Mouse (Mus musculus) embryonic facial prominence, embryonic 11.5 days (tissue): Measurements from ENCODE around the gene Kcnd3. TPM values are rescaled to one million over a fixed set of nuclear protein-coding genes. Genes with fewer than 3 reads are reported as not detected.

Source experiments
- ATAC-seq: fragments of 200-750 bp; cut with Nextera tagmentation; replicated peaks from 2 replicates; pipeline ENCODE4 v1.8.0; 2017; ENCODE audit warnings: low read depth; ENCODE audit not compliant: insufficient number of reproducible peaks, low FRiP score, low TSS enrichment
- DNase-seq: peaks from one replicate; pipeline ENCODE4 v3.0.0-alpha.2; 2015; ENCODE audit warnings: low spot score
- H3K27ac ChIP-seq: fragments of 300-500 bp; sonication (generic); replicated peaks from 2 replicates; pipeline ENCODE4 v1.5.1; 2014; ENCODE audit warnings: mild to moderate bottlenecking, low read depth, low read length, control low read depth
- H3K27me3 ChIP-seq: fragments of 300-500 bp; sonication (generic); 2 replicates; pipeline ENCODE4 v1.6.1; 2014; ENCODE audit warnings: mild to moderate bottlenecking, low read length, moderate library complexity, mixed read lengths; ENCODE audit not compliant: control insufficient read depth, insufficient read depth
- H3K36me3 ChIP-seq: fragments of 300-500 bp; sonication (generic); replicated peaks from 2 replicates; pipeline ENCODE4 v1.6.1; 2014; ENCODE audit warnings: low read depth, mild to moderate bottlenecking, low read length, moderate library complexity, mixed read lengths; ENCODE audit not compliant: control insufficient read depth, insufficient read depth
- H3K4me1 ChIP-seq: fragments of 300-500 bp; sonication (generic); 2 replicates; pipeline ENCODE4 v1.6.1; 2014; ENCODE audit warnings: low read length, mixed read lengths; ENCODE audit not compliant: control insufficient read depth, insufficient read depth
- H3K4me2 ChIP-seq: fragments of 300-500 bp; sonication (generic); 2 replicates; pipeline ENCODE4 v1.6.1; 2014; ENCODE audit warnings: low read depth, mild to moderate bottlenecking, control low read depth, low read length, moderate library complexity
- H3K4me3 ChIP-seq: fragments of 300-500 bp; sonication (generic); 2 replicates; pipeline ENCODE4 v1.5.1; 2014; ENCODE audit warnings: low read depth, low read length, control low read depth
- H3K9ac ChIP-seq: fragments of 300-500 bp; sonication (generic); replicated peaks from 2 replicates; pipeline ENCODE4 v1.6.1; 2014; ENCODE audit warnings: mild to moderate bottlenecking, control low read depth, low read length
- H3K9me3 ChIP-seq: fragments of 300-500 bp; sonication (generic); replicated peaks from 2 replicates; pipeline ENCODE4 v1.6.1; 2016; ENCODE audit warnings: mild to moderate bottlenecking, low read length, inconsistent platforms, mixed read lengths; ENCODE audit not compliant: control insufficient read depth
- WGBS: fragments of 180-500 bp; shearing (Covaris S2); extraction: QIAGEN DNeasy Blood & Tissue Kit; methylation state at CpG from one replicate; pipeline ENCODE4 v1.1.7; 2014; 5-methylcytosine and 5-hydroxymethylcytosine counted together
- polyA plus RNA-seq: library from polyadenylated mRNA; unstranded; fragments of >200 nt; fragmentation: Nextera tagmentation; extraction: Ambion mirVana; gene quantifications from 2 replicates; pipeline ENCODE4 v1.2.1, GENCODE M21; 2014

Kcnd3 gene
- polyA plus RNA-seq, 1 experiment from 2014 or later: 0.59 TPM

GRCm38 (mm10) chr3:105710246-105710645 lies 258.1 kb downstream of the Kcnd3 start:
- H3K4me1 ChIP-seq: peaks cover 6% of the 10 kb centered on the region
- H3K27me3 ChIP-seq: no peaks in the 10 kb centered on the region; the same call in 1 of the 2 replicates
- ATAC-seq (no peak), DNase-seq (no peak)
- H3K4me3 ChIP-seq: no peak overlapping the region
- no peak overlapping the region for H3K9ac ChIP-seq
- no peak overlapping the region for H3K4me2 ChIP-seq
- no peaks in the 10 kb centered on the region for H3K9me3 ChIP-seq
- no peaks in the 10 kb centered on the region for H3K36me3 ChIP-seq
- 84% methylated on average over 6 of the region's 6 CpGs for WGBS
- no peak overlapping the region for H3K27ac ChIP-seq

GRCm38 (mm10) chr3:105711741-105712140 lies 259.6 kb downstream of the Kcnd3 start:
- H3K27me3 ChIP-seq: no peaks in the 10 kb centered on the region
- H3K9ac ChIP-seq: no peak overlapping the region
- no peaks in the 10 kb centered on the region for H3K9me3 ChIP-seq
- H3K4me3 ChIP-seq: no peak overlapping the region
- ATAC-seq: no peak
- no peak for DNase-seq
- H3K4me1 ChIP-seq: peaks cover 6% of the 10 kb centered on the region
- no peaks in the 10 kb centered on the region for H3K36me3 ChIP-seq
- no peak overlapping the region for H3K27ac ChIP-seq
- WGBS: 59% methylated on average over 7 of the region's 7 CpGs
- no peak overlapping the region for H3K4me2 ChIP-seq

- H3K9me3 ChIP-seq: no peaks in the 10 kb centered on the region
- H3K27me3 ChIP-seq: no peaks in the 10 kb centered on the region
- H3K36me3 ChIP-seq: no peaks in the 10 kb centered on the region
- peaks cover 6% of the 10 kb centered on the region for H3K4me1 ChIP-seq
- H3K4me2 ChIP-seq: no peak overlapping the region
- no peak overlapping the region for H3K4me3 ChIP-seq
- ATAC-seq: no peak
- no peak for DNase-seq
- H3K9ac ChIP-seq: no peak overlapping the region
- H3K27ac ChIP-seq: no peak overlapping the region
Observed at GRCm38 (mm10) chr3:105712827-105713226, 260.7 kb downstream of the Kcnd3 start.

GRCm38 (mm10) chr3:105714091-105714819 lies 262.1 kb downstream of the Kcnd3 start:
- peak; percentile 65 for ATAC-seq
- 3% methylated on average over 8 of the region's 8 CpGs for WGBS
- peak; percentile 77 for DNase-seq
- Histone ChIP-seq H3K4me2 (0 out of 2 replicates have a peak overlapping the region, but pooled peaks have one; percentile 6), H3K27me3 (no peaks in the 10 kb centered on the region), H3K36me3 (no peaks in the 10 kb centered on the region), H3K4me3 (no peak overlapping the region), H3K27ac (0 out of 2 replicates have a peak overlapping the region, but pooled peaks have one; percentile 56), H3K9me3 (no peaks in the 10 kb centered on the region), H3K4me1 (peaks cover 6% of the 10 kb centered on the region), H3K9ac (no peak overlapping the region)

GRCm38 (mm10) chr3:105714820-105715167 lies 262.7 kb downstream of the Kcnd3 start:
- H3K36me3 ChIP-seq: no peaks in the 10 kb centered on the region
- no peaks in the 10 kb centered on the region for H3K27me3 ChIP-seq
- DNase-seq (no peak), ATAC-seq (no peak)
- H3K27ac ChIP-seq: no peak overlapping the region
- no peak overlapping the region for H3K4me2 ChIP-seq
- no peaks in the 10 kb centered on the region for H3K9me3 ChIP-seq
- peaks cover 6% of the 10 kb centered on the region for H3K4me1 ChIP-seq
- H3K9ac ChIP-seq: no peak overlapping the region
- H3K4me3 ChIP-seq: no peak overlapping the region

GRCm38 (mm10) chr3:105716353-105717000 lies 264.3 kb downstream of the Kcnd3 start:
- H3K27ac ChIP-seq: no peak overlapping the region

GRCm38 (mm10) chr3:105717856-105718555 lies 265.9 kb downstream of the Kcnd3 start:
- Histone ChIP-seq H3K4me1 (peaks cover 6% of the 10 kb centered on the region), H3K27ac (no peak overlapping the region), H3K4me3 (no peak overlapping the region), H3K4me2 (no peak overlapping the region), H3K9ac (no peak overlapping the region), H3K36me3 (no peaks in the 10 kb centered on the region), H3K27me3 (no peaks in the 10 kb centered on the region), H3K9me3 (no peaks in the 10 kb centered on the region)
- WGBS: 41% methylated on average over 11 of the region's 11 CpGs
- peak; percentile 46; the same call in 1 of the 2 replicates for ATAC-seq
- DNase-seq: peak; percentile 52

More at GRCm38 (mm10) chr3:105716353-105717000, 264.3 kb downstream of the Kcnd3 start:
- Histone ChIP-seq H3K27me3 (no peaks in the 10 kb centered on the region), H3K9ac (no peak overlapping the region), H3K4me1 (peaks cover 6% of the 10 kb centered on the region), H3K4me2 (no peak overlapping the region), H3K9me3 (no peaks in the 10 kb centered on the region), H3K36me3 (no peaks in the 10 kb centered on the region), H3K4me3 (no peak overlapping the region)
- ATAC-seq (no peak), DNase-seq (no peak)
- 66% methylated on average over 18 of the region's 18 CpGs for WGBS

- Histone ChIP-seq H3K4me3 (no peak overlapping the region), H3K9ac (no peak overlapping the region), H3K27me3 (no peaks in the 10 kb centered on the region), H3K4me2 (no peak overlapping the region), H3K9me3 (no peaks in the 10 kb centered on the region), H3K36me3 (no peaks in the 10 kb centered on the region), H3K27ac (no peak overlapping the region), H3K4me1 (peaks cover 6% of the 10 kb centered on the region)
- 30% methylated on average over 4 of the region's 4 CpGs for WGBS
- DNase-seq (no peak), ATAC-seq (no peak)
Observed at GRCm38 (mm10) chr3:105718746-105719145, 266.6 kb downstream of the Kcnd3 start.
